Mouse (Mus musculus) left cerebral cortex, postnatal 36 days (tissue): ENCODE measurements around the gene Arhgap27. TPM values are rescaled to one million over a fixed set of nuclear protein-coding genes. Genes with fewer than 3 reads are reported as not detected.
A peak's percentile ranks its signal among the peaks of the same experiment; 100 is the strongest.
"Not testable (repeated sequence)": the region's sequence is repeated elsewhere in the genome, so short reads cannot be mapped to it uniquely, and the experiment has no call there.

Experiments used
- DNase-seq, 2 experiments: peaks; one replicate each; pipeline ENCODE4 v3.0.0; 2021 to 2022; ENCODE audit warnings: low spot score in 2 of 2, mixed read lengths in 1 of 2
- intact Hi-C: fragments of 180-260 bp; cut with DNase I; formaldehyde crosslinking; loops from one replicate; pipeline ENCODE4 v1.15.1; 2025
- total RNA-seq, 2 experiments: library from RNA; stranded (reverse); gene quantifications; 2 replicates each; pipeline ENCODE4 v1.2.3; 2021

Gene Arhgap27
- total RNA-seq, 2 experiments from 2014 or later: 11.6 to 12.6 TPM

GRCm38 (mm10) chr11:103315379-103315778 is 48.1 kb downstream of the Arhgap27 start:
- intact Hi-C loops: no loop called here
- DNase-seq: no peak

- DNase-seq: no peak
- intact Hi-C loops: loop anchor here (5.0 kb wide), 1 partner anchor 48 kb away; the partner anchor contains the start of gene Map3k14
Observed at GRCm38 (mm10) chr11:103314736-103315374, 48.6 kb downstream of the Arhgap27 start.

GRCm38 (mm10) chr11:103313542-103313941 is 50.0 kb downstream of the Arhgap27 start:
- DNase-seq: no peak
- intact Hi-C loops: loop anchor here (5.0 kb wide), 1 partner anchor 46 kb away; the partner anchor contains the start of gene Map3k14

GRCm38 (mm10) chr11:103312655-103313255 is 50.7 kb downstream of the Arhgap27 start:
- no peak for DNase-seq
- intact Hi-C loops: loop anchor here (5.0 kb wide), 1 partner anchor 45 kb away; the partner anchor contains the start of gene Map3k14

GRCm38 (mm10) chr11:103311960-103312611 is 51.4 kb downstream of the Arhgap27 start:
- intact Hi-C loops: loop anchor here (5.0 kb wide), 1 partner anchor 45 kb away; the partner anchor contains the start of gene Map3k14
- peak; percentile 25 to 26 for DNase-seq

- no peak for DNase-seq
- intact Hi-C loops: loop anchor here (5.0 kb wide), 1 partner anchor 43 kb away; the partner anchor contains the start of gene Map3k14
Observed at GRCm38 (mm10) chr11:103309956-103310574, 53.4 kb downstream of the Arhgap27 start.

- DNase-seq: no peak
- intact Hi-C loops: no loop called here
Observed at GRCm38 (mm10) chr11:103307910-103308309, 55.6 kb downstream of the Arhgap27 start.

GRCm38 (mm10) chr11:103304525-103304924 is 59.0 kb downstream of the Arhgap27 start:
- DNase-seq: no peak
- intact Hi-C loops: no loop called here

GRCm38 (mm10) chr11:103294772-103295171 is 68.7 kb downstream of the Arhgap27 start:
- DNase-seq: no peak
- intact Hi-C loops: no loop called here

GRCm38 (mm10) chr11:103294066-103294465 is 69.4 kb downstream of the Arhgap27 start:
- intact Hi-C loops: no loop called here
- no peak for DNase-seq

GRCm38 (mm10) chr11:103292890-103293287 is 70.6 kb downstream of the Arhgap27 start:
- no peak for DNase-seq
- intact Hi-C loops: no loop called here

- DNase-seq: no peak
Observed at GRCm38 (mm10) chr11:103292152-103292889, 71.2 kb downstream of the Arhgap27 start.

GRCm38 (mm10) chr11:103290841-103291240 is 72.7 kb downstream of the Arhgap27 start:
- intact Hi-C loops, DNase-seq: not testable (repeated sequence)

More at GRCm38 (mm10) chr11:103292152-103292889, 71.2 kb downstream of the Arhgap27 start:
- intact Hi-C loops: no loop called here

GRCm38 (mm10) chr11:103288291-103288963 is 75.1 kb downstream of the Arhgap27 start:
- intact Hi-C loops: no loop called here
- DNase-seq: no peak

- intact Hi-C loops: no loop called here
- no peak for DNase-seq
Observed at GRCm38 (mm10) chr11:103286910-103287309, 76.6 kb downstream of the Arhgap27 start.

GRCm38 (mm10) chr11:103285951-103286350 is 77.5 kb downstream of the Arhgap27 start:
- no peak for DNase-seq
- intact Hi-C loops: no loop called here

- intact Hi-C loops: no loop called here
- no peak for DNase-seq
Observed at GRCm38 (mm10) chr11:103285276-103285675, 78.2 kb downstream of the Arhgap27 start.

GRCm38 (mm10) chr11:103281784-103282183 is 81.7 kb downstream of the Arhgap27 start:
- intact Hi-C loops: no loop called here
- no peak for DNase-seq
